Mouse (Mus musculus): ENCODE measurements around the gene Art4.

DNA sequence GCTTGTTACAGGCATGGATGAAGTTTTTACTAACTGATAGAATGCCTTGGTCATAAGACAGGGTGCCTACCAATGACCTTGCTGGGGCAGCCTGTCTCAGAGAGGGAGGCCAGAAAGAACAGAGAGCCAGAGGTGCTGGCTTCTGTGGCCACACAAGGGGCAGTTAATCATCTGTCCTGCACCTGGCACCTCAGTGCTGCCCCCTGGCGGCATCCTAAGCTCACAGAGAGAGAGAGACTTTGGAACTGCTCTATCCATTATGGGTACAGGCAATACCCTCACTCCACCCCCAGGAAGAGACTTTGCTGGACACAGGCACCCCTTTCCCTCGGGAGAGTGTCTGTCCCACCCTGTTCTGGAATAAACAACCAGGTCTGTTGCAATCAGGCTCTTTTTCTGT, 9.7 kb downstream of the Art4 start:
- no peak for TF ChIP-seq POLR2A (IDR thresholded peaks at IDR 0.05; ENCODE audit: control insufficient read depth, extremely low read depth, insufficient read depth, low read length, poor library complexity)
- peak; percentile 84; the same call in 1 of the 2 replicates for TF ChIP-seq CTCF (IDR thresholded peaks at IDR 0.05; ENCODE audit: borderline replicate concordance, control insufficient read depth, extremely low read depth, insufficient read depth, low read length, poor library complexity)

All from thymus, adult 2 months (tissue).